Mouse (Mus musculus) embryo, embryonic 11.5 days (tissue): Measurements from ENCODE around the gene Spesp1.
A peak's percentile ranks its signal among the peaks of the same experiment; 100 is the strongest.

Source experiments
- DNase-seq: peaks from one replicate; pipeline ENCODE4 v3.0.0-alpha.2; 2012; ENCODE audit warnings: low read depth, low spot score

Gene Spesp1

GRCm38 (mm10) chr9:62245612-62246379 is 36.2 kb downstream of the Spesp1 start:
- DNase-seq, result no peak

GRCm38 (mm10) chr9:62244612-62245010 is 37.4 kb downstream of the Spesp1 start:
- DNase-seq, result no peak

GRCm38 (mm10) chr9:62243991-62244611 is 37.9 kb downstream of the Spesp1 start:
- peak; percentile 83 for DNase-seq

GRCm38 (mm10) chr9:62240036-62240435 is 42.0 kb downstream of the Spesp1 start:
- no peak for DNase-seq

GRCm38 (mm10) chr9:62237381-62237980 is 44.5 kb downstream of the Spesp1 start:
- no peak for DNase-seq

GRCm38 (mm10) chr9:62235501-62235900 is 46.5 kb downstream of the Spesp1 start:
- DNase-seq, result no peak

- DNase-seq, result no peak
Measured at GRCm38 (mm10) chr9:62232649-62233048, 49.4 kb downstream of the Spesp1 start.

GRCm38 (mm10) chr9:62231046-62231445 is 51.0 kb downstream of the Spesp1 start:
- DNase-seq, result no peak

GRCm38 (mm10) chr9:62229985-62230384 is 52.0 kb downstream of the Spesp1 start:
- DNase-seq, result no peak

- DNase-seq, result peak; percentile 29
Measured at GRCm38 (mm10) chr9:62222481-62222880, 59.5 kb downstream of the Spesp1 start.

GRCm38 (mm10) chr9:62222029-62222428 is 60.0 kb downstream of the Spesp1 start:
- no peak for DNase-seq
